Mouse (Mus musculus): ENCODE data around the gene Coq8b. TPM values are rescaled to one million over a fixed set of nuclear protein-coding genes. Genes with fewer than 3 reads are reported as not detected.

Gene Coq8b
- polyA plus RNA-seq, 1 experiment from 2014 or later: 26.9 TPM

GRCm38 (mm10) chr7:27212626-27213025 is 20.2 kb upstream of the Coq8b start:
- Histone ChIP-seq H3K9ac (no peak overlapping the region), H3K4me3 (no peak overlapping the region), H3K4me1 (no peaks in the 10 kb centered on the region), H3K27ac (no peak overlapping the region), H3K36me3 (replicated peaks) (peaks cover 61% of the 10 kb centered on the region), H3K4me2 (no peak overlapping the region), H3K9me3 (no peaks in the 10 kb centered on the region), H3K27me3 (replicated peaks) (no peaks in the 10 kb centered on the region)
- ATAC-seq (replicated peaks): no peak
- 92% methylated on average over 2 of the region's 2 CpGs for WGBS

DNA sequence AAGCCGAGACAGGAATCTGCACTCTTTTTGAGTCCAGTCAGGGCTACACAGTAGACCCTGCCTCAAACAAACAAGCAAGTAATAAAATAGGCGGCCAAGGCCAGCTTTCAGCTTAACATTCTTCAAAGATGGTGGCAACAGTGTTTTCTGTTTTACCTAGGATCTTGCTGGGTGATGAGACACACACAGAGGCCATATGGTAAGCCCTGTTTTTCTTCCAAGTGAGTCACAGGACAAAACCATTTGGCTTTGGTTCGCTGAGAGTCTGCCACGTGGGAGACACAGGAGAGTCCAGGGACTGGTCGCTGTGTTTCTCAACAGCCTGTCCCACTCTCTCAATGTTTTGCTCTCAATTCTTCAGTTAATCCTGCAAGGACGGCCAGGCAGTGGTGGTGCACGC is 14.2 kb upstream of the Coq8b start:
- Histone ChIP-seq H3K27me3 (replicated peaks) (no peaks in the 10 kb centered on the region), H3K9ac (no peak overlapping the region), H3K4me3 (no peak overlapping the region), H3K4me2 (no peak overlapping the region), H3K9me3 (no peaks in the 10 kb centered on the region), H3K27ac (no peak overlapping the region), H3K36me3 (replicated peaks) (peaks cover 29% of the 10 kb centered on the region; the same call in 1 of the 2 replicates), H3K4me1 (peaks cover 4% of the 10 kb centered on the region)
- WGBS: 89% methylated on average over 7 of the region's 7 CpGs
- ATAC-seq (replicated peaks): no peak

DNA sequence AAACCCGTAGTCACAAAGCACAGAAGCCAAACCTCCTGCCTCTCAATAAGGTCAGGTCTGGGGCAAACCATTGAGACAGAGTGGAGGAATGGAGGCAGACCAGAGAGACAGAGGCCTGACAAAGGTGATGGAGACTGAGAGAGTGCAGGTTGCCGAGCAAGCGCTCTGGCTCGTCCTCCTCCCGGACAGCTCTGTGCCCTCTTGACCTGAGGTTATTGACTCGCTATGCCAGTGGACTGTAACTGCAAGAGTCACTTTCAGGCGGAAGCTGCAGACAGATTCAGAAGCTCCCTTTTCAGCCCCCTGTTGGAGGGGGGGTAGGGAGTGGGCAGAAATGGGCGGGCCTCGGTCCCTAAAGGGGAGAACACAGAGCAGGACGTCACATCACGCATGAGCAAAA is 12.9 kb upstream of the Coq8b start:
- no peak overlapping the region for H3K4me3 ChIP-seq
- ATAC-seq (replicated peaks): no peak
- H3K9ac ChIP-seq: no peak overlapping the region
- 82% methylated on average over 11 of the region's 11 CpGs for whole genome bisulfite sequencing
- no peak overlapping the region for H3K4me2 ChIP-seq
- no peaks in the 10 kb centered on the region for H3K9me3 ChIP-seq
- no peak overlapping the region for H3K27ac ChIP-seq
- H3K36me3 ChIP-seq (replicated peaks): peaks cover 20% of the 10 kb centered on the region; the same call in 1 of the 2 replicates
- no peaks in the 10 kb centered on the region for H3K27me3 ChIP-seq (replicated peaks)
- peaks cover 17% of the 10 kb centered on the region for H3K4me1 ChIP-seq

GRCm38 (mm10) chr7:27221939-27222338 is 10.9 kb upstream of the Coq8b start:
- no peak for ATAC-seq (replicated peaks)
- Histone ChIP-seq H3K27me3 (replicated peaks) (no peaks in the 10 kb centered on the region), H3K4me2 (no peak overlapping the region), H3K9me3 (no peaks in the 10 kb centered on the region), H3K36me3 (replicated peaks) (peaks cover 7% of the 10 kb centered on the region; the same call in 1 of the 2 replicates), H3K27ac (no peak overlapping the region), H3K9ac (no peak overlapping the region), H3K4me3 (no peak overlapping the region), H3K4me1 (peaks cover 37% of the 10 kb centered on the region)
- WGBS: 88% methylated on average over 6 of the region's 6 CpGs

DNA sequence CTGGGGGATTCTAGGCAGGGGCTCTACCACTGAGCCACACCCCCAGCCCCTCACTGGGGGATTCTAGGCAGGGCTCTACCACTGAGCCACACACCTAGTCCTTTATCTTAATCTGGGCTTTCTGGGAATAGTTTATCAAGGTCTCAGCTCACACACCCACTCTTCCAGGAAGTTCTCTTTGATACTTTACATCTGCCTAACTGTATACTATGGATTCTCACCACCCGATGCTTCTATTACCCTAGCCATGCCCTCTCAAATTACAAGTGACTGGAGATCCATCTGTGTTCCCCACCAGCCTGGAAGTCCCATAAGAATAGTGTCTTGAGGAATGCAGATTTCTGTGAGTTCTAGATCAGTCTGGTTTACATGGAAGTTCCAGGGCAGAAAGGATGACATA is 10.3 kb upstream of the Coq8b start:
- no peak for ATAC-seq (replicated peaks)
- H3K36me3 ChIP-seq (replicated peaks): 0 out of 2 replicates have a peak, but pooled peaks cover 5% of the 10 kb centered on the region
- no peaks in the 10 kb centered on the region for H3K27me3 ChIP-seq (replicated peaks)
- no peaks in the 10 kb centered on the region for H3K9me3 ChIP-seq
- H3K27ac ChIP-seq: no peak overlapping the region
- H3K4me3 ChIP-seq: no peak overlapping the region
- no peak overlapping the region for H3K9ac ChIP-seq
- peaks cover 43% of the 10 kb centered on the region for H3K4me1 ChIP-seq
- H3K4me2 ChIP-seq: no peak overlapping the region
- whole genome bisulfite sequencing: 95% methylated on average over 1 of the region's 1 CpGs

DNA sequence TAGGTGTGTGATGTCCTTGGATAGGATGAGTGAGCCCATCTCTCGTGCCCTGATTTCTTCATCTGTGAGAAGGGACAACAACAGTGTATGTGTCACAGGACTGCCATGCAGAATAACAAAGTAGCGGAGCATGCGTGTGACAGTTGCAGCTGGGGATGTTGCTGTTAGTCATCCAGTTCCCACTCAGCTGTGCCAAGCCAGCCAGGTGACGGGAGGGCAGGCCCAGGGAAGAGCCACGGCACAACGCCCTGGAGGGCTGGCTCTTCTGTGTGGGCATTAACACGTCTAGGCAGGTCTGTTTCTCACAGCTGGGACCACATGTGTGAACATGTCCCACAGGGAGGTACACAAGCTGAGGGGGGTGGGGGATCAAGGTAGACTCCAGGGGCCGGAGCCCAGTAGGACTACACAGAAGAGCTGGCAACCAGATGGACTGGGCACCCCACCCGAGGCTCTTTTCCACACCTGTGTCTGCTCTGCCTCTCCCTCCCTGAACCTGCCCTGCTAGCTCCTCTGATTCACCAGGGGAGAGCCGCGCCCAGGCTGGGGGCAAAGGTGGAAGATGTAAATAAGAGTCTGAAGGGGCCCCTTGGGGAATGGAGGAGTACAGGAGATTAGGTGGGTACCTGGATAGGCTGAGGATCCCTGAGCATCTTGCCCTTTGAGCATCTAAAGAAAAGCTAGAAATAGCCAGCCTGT is 7.8 kb upstream of the Coq8b start:
- H3K9me3 ChIP-seq: no peaks in the 10 kb centered on the region
- peak overlapping the region; percentile 86 for H3K4me2 ChIP-seq
- H3K4me3 ChIP-seq: peak overlapping the region; percentile 12
- peak overlapping the region; percentile 88 for H3K9ac ChIP-seq
- H3K27ac ChIP-seq: no peak overlapping the region
- H3K36me3 ChIP-seq (replicated peaks): no peaks in the 10 kb centered on the region
- no peaks in the 10 kb centered on the region for H3K27me3 ChIP-seq (replicated peaks)
- H3K4me1 ChIP-seq: peaks cover 51% of the 10 kb centered on the region
- no peak for ATAC-seq (replicated peaks)
- 75% methylated on average over 11 of the region's 11 CpGs for WGBS

- Histone ChIP-seq H3K9me3 (no peaks in the 10 kb centered on the region), H3K27ac (no peak overlapping the region), H3K4me2 (peak overlapping the region; percentile 86), H3K27me3 (replicated peaks) (no peaks in the 10 kb centered on the region), H3K4me1 (peaks cover 51% of the 10 kb centered on the region), H3K4me3 (peak overlapping the region; percentile 87), H3K9ac (peak overlapping the region; percentile 88), H3K36me3 (replicated peaks) (no peaks in the 10 kb centered on the region)
- 30% methylated on average over 9 of the region's 9 CpGs for WGBS
- no peak for ATAC-seq (replicated peaks)
Observed at GRCm38 (mm10) chr7:27227276-27227675, 5.5 kb upstream of the Coq8b start.

DNA sequence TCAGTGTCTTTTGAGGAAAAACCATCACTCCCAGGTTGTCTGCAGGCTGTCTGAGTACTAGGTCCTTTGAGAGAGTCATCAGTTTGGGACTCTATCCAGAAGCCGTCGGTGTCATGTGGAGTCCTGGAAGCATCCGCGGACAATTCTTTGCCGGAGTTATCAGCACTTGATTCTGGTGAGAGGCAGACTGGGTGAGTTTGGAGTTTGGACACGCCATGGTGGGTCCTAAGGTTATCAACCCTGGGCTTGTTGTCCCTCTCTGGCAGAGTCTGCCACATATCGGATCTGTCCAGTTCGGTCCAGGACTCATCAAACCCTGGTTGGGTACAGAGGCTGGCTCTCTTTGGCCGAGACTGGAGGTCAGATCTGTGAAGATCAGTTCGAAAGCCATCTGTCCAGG is 5.1 kb upstream of the Coq8b start:
- WGBS: 2% methylated on average over 10 of the region's 10 CpGs
- no peaks in the 10 kb centered on the region for H3K9me3 ChIP-seq
- peak overlapping the region; percentile 86 for H3K4me2 ChIP-seq
- peak overlapping the region; percentile 88 for H3K9ac ChIP-seq
- H3K27me3 ChIP-seq (replicated peaks): no peaks in the 10 kb centered on the region
- peak overlapping the region; percentile 87 for H3K4me3 ChIP-seq
- ATAC-seq (replicated peaks): peak; percentile 6
- peak overlapping the region; percentile 90 for H3K27ac ChIP-seq
- no peaks in the 10 kb centered on the region for H3K36me3 ChIP-seq (replicated peaks)
- H3K4me1 ChIP-seq: peaks cover 51% of the 10 kb centered on the region

GRCm38 (mm10) chr7:27228281-27228821 is 4.5 kb upstream of the Coq8b start, which contains the start of gene Itpkc:
Itpkc (minus strand) TSS chr7:27228661.
- H3K27ac ChIP-seq: peak within 1 kb of the TSS; percentile 90
- H3K9ac ChIP-seq: peak within 1 kb of the TSS; percentile 88
- H3K4me2 ChIP-seq: peak within 1 kb of the TSS; percentile 86
- under 1% methylated on average over 49 of the region's 49 CpGs for WGBS
- peaks cover 51% of the 10 kb centered on the region for H3K4me1 ChIP-seq
- H3K27me3 ChIP-seq (replicated peaks): no peaks in the 10 kb centered on the region
- ATAC-seq (replicated peaks): peak; percentile 80
- peak within 1 kb of the TSS; percentile 87 for H3K4me3 ChIP-seq
- no peaks in the 10 kb centered on the region for H3K36me3 ChIP-seq (replicated peaks)
- no peaks in the 10 kb centered on the region for H3K9me3 ChIP-seq

GRCm38 (mm10) chr7:27228865-27229264 is 4.0 kb upstream of the Coq8b start:
- Histone ChIP-seq H3K4me1 (peaks cover 51% of the 10 kb centered on the region), H3K9ac (peak overlapping the region; percentile 88), H3K4me3 (peak overlapping the region; percentile 87), H3K27me3 (replicated peaks) (no peaks in the 10 kb centered on the region), H3K36me3 (replicated peaks) (no peaks in the 10 kb centered on the region), H3K9me3 (no peaks in the 10 kb centered on the region), H3K4me2 (peak overlapping the region; percentile 86), H3K27ac (peak overlapping the region; percentile 90)
- WGBS: 16% methylated on average over 6 of the region's 6 CpGs
- ATAC-seq (replicated peaks): no peak

DNA sequence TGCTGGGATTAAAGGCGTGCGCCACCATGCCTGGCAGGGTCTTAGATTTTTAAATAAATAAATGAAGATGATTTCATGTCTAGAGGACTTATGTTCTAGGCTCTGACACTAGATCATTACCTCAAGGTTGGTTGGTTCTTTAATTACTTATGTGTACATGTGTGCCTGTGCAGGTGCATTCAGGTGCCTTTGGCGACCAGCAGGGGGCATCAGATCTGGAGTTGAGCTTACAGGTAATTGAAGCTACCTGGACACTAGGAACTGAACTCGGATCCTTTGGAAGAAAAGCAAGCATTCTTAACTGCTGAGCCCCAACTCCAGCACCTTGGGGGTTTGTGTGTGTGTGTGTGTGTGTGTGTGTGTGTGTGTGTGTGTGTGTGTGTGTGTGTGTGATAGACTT is 2.0 kb upstream of the Coq8b start:
- no peak overlapping the region for H3K27ac ChIP-seq
- 83% methylated on average over 4 of the region's 4 CpGs for WGBS
- peaks cover 37% of the 10 kb centered on the region for H3K4me1 ChIP-seq
- no peak overlapping the region for H3K4me2 ChIP-seq
- H3K9ac ChIP-seq: no peak overlapping the region
- H3K27me3 ChIP-seq (replicated peaks): no peaks in the 10 kb centered on the region
- no peaks in the 10 kb centered on the region for H3K36me3 ChIP-seq (replicated peaks)
- ATAC-seq (replicated peaks): no peak
- no peaks in the 10 kb centered on the region for H3K9me3 ChIP-seq
- no peak overlapping the region for H3K4me3 ChIP-seq

- Histone ChIP-seq H3K4me2 (no peak overlapping the region), H3K4me1 (peaks cover 27% of the 10 kb centered on the region), H3K9ac (no peak overlapping the region), H3K27me3 (replicated peaks) (no peaks in the 10 kb centered on the region), H3K27ac (peak overlapping the region; percentile 81; the same call in 1 of the 2 replicates), H3K9me3 (no peaks in the 10 kb centered on the region), H3K4me3 (no peak overlapping the region), H3K36me3 (replicated peaks) (no peaks in the 10 kb centered on the region)
- WGBS: 84% methylated on average over 7 of the region's 7 CpGs
- ATAC-seq (replicated peaks): no peak
Observed at GRCm38 (mm10) chr7:27231693-27232331, 1.0 kb upstream of the Coq8b start.
